Mouse (Mus musculus) lung, embryonic 15.5 days (tissue): Measurements from ENCODE around the gene Sftpd. TPM values are rescaled to one million over a fixed set of nuclear protein-coding genes. Genes with fewer than 3 reads are reported as not detected.
A peak's percentile ranks its signal among the peaks of the same experiment; 100 is the strongest.

Source experiments
- ATAC-seq: fragments of 200-750 bp; cut with Nextera tagmentation; 2 replicates; pipeline ENCODE4 v1.8.0; 2017; ENCODE audit warnings: moderate number of reproducible peaks, borderline replicate concordance; ENCODE audit not compliant: low FRiP score, low TSS enrichment; ENCODE audit errors: extremely low read depth
- H3K27ac ChIP-seq: fragments of 300-500 bp; sonication (generic); 2 replicates; pipeline ENCODE4 v1.5.1; 2015; ENCODE audit warnings: moderate library complexity, mild to moderate bottlenecking, inconsistent platforms
- H3K27me3 ChIP-seq: fragments of 300-500 bp; sonication (generic); 2 replicates; pipeline ENCODE4 v1.6.1; 2015; ENCODE audit warnings: inconsistent platforms
- H3K36me3 ChIP-seq: fragments of 300-500 bp; sonication (generic); 2 replicates; pipeline ENCODE4 v1.6.1; 2015; ENCODE audit warnings: inconsistent platforms
- H3K4me1 ChIP-seq: fragments of 300-500 bp; sonication (generic); 2 replicates; pipeline ENCODE4 v1.6.1; 2015; ENCODE audit warnings: inconsistent platforms
- H3K4me2 ChIP-seq: fragments of 300-500 bp; sonication (generic); 2 replicates; pipeline ENCODE4 v1.6.1; 2015; ENCODE audit warnings: inconsistent platforms, mild to moderate bottlenecking, moderate library complexity
- H3K4me3 ChIP-seq: fragments of 300-500 bp; sonication (generic); 2 replicates; pipeline ENCODE4 v1.5.1; 2015; ENCODE audit warnings: mild to moderate bottlenecking, inconsistent platforms
- H3K9ac ChIP-seq: fragments of 300-500 bp; sonication (generic); 2 replicates; pipeline ENCODE4 v1.6.1; 2015; ENCODE audit warnings: inconsistent platforms
- H3K9me3 ChIP-seq: fragments of 300-500 bp; sonication (generic); 2 replicates; pipeline ENCODE4 v1.6.1; 2016; ENCODE audit warnings: inconsistent platforms
- WGBS: fragments of 180-500 bp; shearing (Covaris S2); methylation state at CpG from one replicate; pipeline ENCODE4 v1.1.7; 2015; 5-methylcytosine and 5-hydroxymethylcytosine counted together
- polyA plus RNA-seq: library from polyadenylated mRNA; unstranded; fragments of >200 nt; fragmentation: Nextera tagmentation; extraction: Ambion mirVana; gene quantifications from 2 replicates; pipeline ENCODE4 v1.2.1, GENCODE M21; 2015

Sftpd gene
- polyA plus RNA-seq, 1 experiment from 2014 or later: 1.0 TPM

- H3K4me1 ChIP-seq: no peaks in the 10 kb centered on the region; the same call in 1 of the 2 replicates
- no peaks in the 10 kb centered on the region for H3K27me3 ChIP-seq
- no peaks in the 10 kb centered on the region for H3K36me3 ChIP-seq
- WGBS: 47% methylated on average over 2 of the region's 2 CpGs
- H3K9ac ChIP-seq: no peak overlapping the region
- no peak overlapping the region for H3K4me2 ChIP-seq
- H3K9me3 ChIP-seq: no peaks in the 10 kb centered on the region
- 0 out of 2 replicates have a peak, but pooled peaks have one; percentile 25 for ATAC-seq
- H3K27ac ChIP-seq: peak overlapping the region; percentile 74
- H3K4me3 ChIP-seq: no peak overlapping the region
Measured at GRCm38 (mm10) chr14:41147356-41147755, 37.6 kb downstream of the Sftpd start.

- no peak overlapping the region for H3K4me3 ChIP-seq
- 0 out of 2 replicates have a peak, but pooled peaks have one; percentile 39 for ATAC-seq
Measured at GRCm38 (mm10) chr14:41146922-41147321, 38.0 kb downstream of the Sftpd start.

GRCm38 (mm10) chr14:41146035-41146434, 38.9 kb downstream of the Sftpd start:
- no peaks in the 10 kb centered on the region for H3K4me1 ChIP-seq
- H3K36me3 ChIP-seq: no peaks in the 10 kb centered on the region
- H3K27me3 ChIP-seq: no peaks in the 10 kb centered on the region
- no peak overlapping the region for H3K4me2 ChIP-seq
- H3K27ac ChIP-seq: 0 out of 2 replicates have a peak overlapping the region, but pooled peaks have one; percentile 1
- H3K4me3 ChIP-seq: no peak overlapping the region
- ATAC-seq: peak; percentile 69; the same call in 1 of the 2 replicates
- H3K9ac ChIP-seq: no peak overlapping the region
- no peaks in the 10 kb centered on the region for H3K9me3 ChIP-seq
- WGBS: 48% methylated on average over 6 of the region's 6 CpGs

More at GRCm38 (mm10) chr14:41146922-41147321, 38.0 kb downstream of the Sftpd start:
- Histone ChIP-seq H3K9me3 (no peaks in the 10 kb centered on the region), H3K4me1 (no peaks in the 10 kb centered on the region; the same call in 1 of the 2 replicates), H3K9ac (no peak overlapping the region), H3K4me2 (no peak overlapping the region), H3K27me3 (no peaks in the 10 kb centered on the region), H3K27ac (peak overlapping the region; percentile 74), H3K36me3 (no peaks in the 10 kb centered on the region)
- 48% methylated on average over 3 of the region's 3 CpGs for WGBS

- Histone ChIP-seq H3K4me2 (no peak overlapping the region), H3K9me3 (no peaks in the 10 kb centered on the region), H3K27me3 (no peaks in the 10 kb centered on the region), H3K36me3 (no peaks in the 10 kb centered on the region), H3K4me3 (no peak overlapping the region), H3K9ac (no peak overlapping the region), H3K4me1 (peaks cover 3% of the 10 kb centered on the region; the same call in 1 of the 2 replicates), H3K27ac (no peak overlapping the region)
- ATAC-seq: no peak
- WGBS: 78% methylated on average over 1 of the region's 1 CpGs
Measured at GRCm38 (mm10) chr14:41140686-41141085, 44.3 kb downstream of the Sftpd start.

- H3K27me3 ChIP-seq: no peaks in the 10 kb centered on the region
- no peak overlapping the region for H3K9ac ChIP-seq
- H3K9me3 ChIP-seq: no peaks in the 10 kb centered on the region
- 0 out of 2 replicates have a peak overlapping the region, but pooled peaks have one; percentile 22 for H3K27ac ChIP-seq
- ATAC-seq: peak; percentile 27; the same call in 1 of the 2 replicates
- H3K4me3 ChIP-seq: no peak overlapping the region
- peaks cover 3% of the 10 kb centered on the region; the same call in 1 of the 2 replicates for H3K4me1 ChIP-seq
- no peak overlapping the region for H3K4me2 ChIP-seq
- H3K36me3 ChIP-seq: no peaks in the 10 kb centered on the region
Measured at GRCm38 (mm10) chr14:41137006-41137405, 47.9 kb downstream of the Sftpd start.

GRCm38 (mm10) chr14:41131540-41131939, 53.4 kb downstream of the Sftpd start, which contains the start of gene Sftpa1:
Sftpa1 (plus strand) TSS chr14:41131782.
- H3K4me2 ChIP-seq: no peak within 1 kb of the TSS
- WGBS: 53% methylated on average over 7 of the region's 7 CpGs
- H3K27ac ChIP-seq: no peak within 1 kb of the TSS
- peak; percentile 49; the same call in 1 of the 2 replicates for ATAC-seq
- H3K9me3 ChIP-seq: no peaks in the 10 kb centered on the region
- H3K27me3 ChIP-seq: no peaks in the 10 kb centered on the region
- no peak within 1 kb of the TSS for H3K4me3 ChIP-seq
- no peak within 1 kb of the TSS for H3K9ac ChIP-seq
- H3K36me3 ChIP-seq: no peaks in the 10 kb centered on the region
- H3K4me1 ChIP-seq: 0 out of 2 replicates have a peak, but pooled peaks cover 4% of the 10 kb centered on the region

GRCm38 (mm10) chr14:41127997-41128396, 57.0 kb downstream of the Sftpd start:
- H3K36me3 ChIP-seq: no peaks in the 10 kb centered on the region
- H3K27me3 ChIP-seq: no peaks in the 10 kb centered on the region
- no peak overlapping the region for H3K4me3 ChIP-seq
- H3K9ac ChIP-seq: no peak overlapping the region
- no peaks in the 10 kb centered on the region for H3K9me3 ChIP-seq
- H3K4me2 ChIP-seq: no peak overlapping the region
- no peak overlapping the region for H3K27ac ChIP-seq
- 0 out of 2 replicates have a peak, but pooled peaks cover 4% of the 10 kb centered on the region for H3K4me1 ChIP-seq
- no peak for ATAC-seq
- WGBS: 14% methylated on average over 4 of the region's 4 CpGs

GRCm38 (mm10) chr14:41124683-41125082, 60.3 kb downstream of the Sftpd start:
- Histone ChIP-seq H3K4me3 (no peak overlapping the region), H3K36me3 (no peaks in the 10 kb centered on the region), H3K4me2 (no peak overlapping the region), H3K9ac (no peak overlapping the region), H3K27me3 (no peaks in the 10 kb centered on the region), H3K27ac (no peak overlapping the region), H3K9me3 (no peaks in the 10 kb centered on the region), H3K4me1 (no peaks in the 10 kb centered on the region)
- ATAC-seq: no peak
- 76% methylated on average over 5 of the region's 5 CpGs for WGBS

Other genes starting within 250 kb of the Sftpd start
- 99.0 and 101 TPM in 2 replicates for gene Tspan14, start 218.3 kb downstream of the Sftpd start, polyA plus RNA-seq
- 147 and 150 TPM in 2 replicates for gene Fam213a, start 171.4 kb downstream of the Sftpd start, polyA plus RNA-seq
- 0.40 and 0.56 TPM in 2 replicates for gene Dydc2, start 115.9 kb downstream of the Sftpd start, polyA plus RNA-seq
- not detected in 2 replicates for gene Dydc1, start 112.2 kb downstream of the Sftpd start, polyA plus RNA-seq
- 5.0 and 5.3 TPM in 2 replicates for gene Mat1a, start 80.1 kb downstream of the Sftpd start, polyA plus RNA-seq
- 73.7 and 99.1 TPM in 2 replicates for gene Sftpa1, start 53.4 kb downstream of the Sftpd start, polyA plus RNA-seq
- gene Mbl1, start 33.7 kb downstream of the Sftpd start, polyA plus RNA-seq: 0.31 TPM in 2 replicates
- gene Gm2832, start 93.7 kb upstream of the Sftpd start, polyA plus RNA-seq: not detected in 2 replicates
- gene Gm5798, start 163.5 kb upstream of the Sftpd start, polyA plus RNA-seq: not detected in 2 replicates
- not detected in 2 replicates for gene Gm7945, start 201.2 kb upstream of the Sftpd start, polyA plus RNA-seq
- not detected in 2 replicates for gene Gm6482, start 223.1 kb upstream of the Sftpd start, polyA plus RNA-seq